Mouse (Mus musculus) stomach, postnatal 0 days (tissue): Measurements from ENCODE around the gene Ccdc163. TPM values are rescaled to one million over a fixed set of nuclear protein-coding genes. Genes with fewer than 3 reads are reported as not detected.

Experiments
- ATAC-seq: fragments of 200-750 bp; cut with Nextera tagmentation; 2 replicates; pipeline ENCODE4 v1.8.0; 2017; ENCODE audit not compliant: low FRiP score, low TSS enrichment
- DNase-seq: peaks from one replicate; pipeline ENCODE4 v3.0.0-alpha.2; 2016; ENCODE audit warnings: low spot score
- H3K27ac ChIP-seq: fragments of 300-500 bp; sonication (generic); replicated peaks from 2 replicates; pipeline ENCODE4 v1.5.1; 2014; ENCODE audit warnings: mild to moderate bottlenecking, control low read depth
- H3K27me3 ChIP-seq: fragments of 300-500 bp; sonication (generic); 2 replicates; pipeline ENCODE4 v1.6.1; 2014; ENCODE audit warnings: low read length; ENCODE audit not compliant: control insufficient read depth, insufficient read depth
- H3K36me3 ChIP-seq: fragments of 300-500 bp; sonication (generic); 2 replicates; pipeline ENCODE4 v1.6.1; 2014; ENCODE audit warnings: low read length, mixed read lengths; ENCODE audit not compliant: control insufficient read depth, insufficient read depth
- H3K4me1 ChIP-seq: fragments of 300-500 bp; sonication (generic); replicated peaks from 2 replicates; pipeline ENCODE4 v1.6.1; 2014; ENCODE audit warnings: antibody characterized with exemption; ENCODE audit not compliant: control insufficient read depth, insufficient read depth
- H3K4me2 ChIP-seq: fragments of 300-500 bp; sonication (generic); replicated peaks from 2 replicates; pipeline ENCODE4 v1.6.1; 2014; ENCODE audit warnings: low read depth, mild to moderate bottlenecking, control low read depth, moderate library complexity
- H3K4me3 ChIP-seq: fragments of 300-500 bp; sonication (generic); 2 replicates; pipeline ENCODE4 v1.5.1; 2014; ENCODE audit warnings: low read depth, low read length, control low read depth
- H3K9ac ChIP-seq: fragments of 300-500 bp; sonication (generic); 2 replicates; pipeline ENCODE4 v1.6.1; 2014; ENCODE audit warnings: mild to moderate bottlenecking, low read length, control low read depth, mixed read lengths
- H3K9me3 ChIP-seq: fragments of 300-500 bp; sonication (generic); 2 replicates; pipeline ENCODE4 v1.6.1; 2016; ENCODE audit warnings: low read length; ENCODE audit not compliant: control insufficient read depth
- CTCF ChIP-seq: IDR thresholded peaks from 2 replicates; pipeline ENCODE4 v1.5.1; 2016; ENCODE audit warnings: antibody characterized with exemption, low read depth, mild to moderate bottlenecking, moderate library complexity
- EP300 ChIP-seq: optimal IDR thresholded peaks from 2 replicates; pipeline ENCODE3; 2016; ENCODE audit warnings: antibody characterized with exemption
- WGBS: fragments of 180-500 bp; shearing (Covaris S2); extraction: QIAGEN DNeasy Blood & Tissue Kit; methylation state at CpG from one replicate; pipeline ENCODE4 v1.1.7; 2014; 5-methylcytosine and 5-hydroxymethylcytosine counted together
- polyA plus RNA-seq: library from polyadenylated mRNA; unstranded; fragments of >200 nt; fragmentation: Nextera tagmentation; extraction: Ambion mirVana; gene quantifications from 2 replicates; pipeline ENCODE4 v1.2.1, GENCODE M21; 2015

The Ccdc163 gene
- polyA plus RNA-seq, 1 experiment from 2014 or later = 9.8 TPM

- Histone ChIP-seq H3K27ac (no peak overlapping the region), H3K9me3 (no peaks in the 10 kb centered on the region), H3K36me3 (no peaks in the 10 kb centered on the region), H3K27me3 (no peaks in the 10 kb centered on the region), H3K4me2 (no peak overlapping the region), H3K4me1 (no peaks in the 10 kb centered on the region), H3K4me3 (no peak overlapping the region), H3K9ac (no peak overlapping the region)
- ATAC-seq = peak; percentile 32; the same call in 1 of the 2 replicates
- WGBS = 42% methylated on average over 1 of the region's 1 CpGs
- no peak for TF ChIP-seq EP300
- TF ChIP-seq CTCF = no peak
- no peak for DNase-seq
Observed at GRCm38 (mm10) chr4:116796442-116797110, 88.3 kb downstream of the Ccdc163 start.

DNA sequence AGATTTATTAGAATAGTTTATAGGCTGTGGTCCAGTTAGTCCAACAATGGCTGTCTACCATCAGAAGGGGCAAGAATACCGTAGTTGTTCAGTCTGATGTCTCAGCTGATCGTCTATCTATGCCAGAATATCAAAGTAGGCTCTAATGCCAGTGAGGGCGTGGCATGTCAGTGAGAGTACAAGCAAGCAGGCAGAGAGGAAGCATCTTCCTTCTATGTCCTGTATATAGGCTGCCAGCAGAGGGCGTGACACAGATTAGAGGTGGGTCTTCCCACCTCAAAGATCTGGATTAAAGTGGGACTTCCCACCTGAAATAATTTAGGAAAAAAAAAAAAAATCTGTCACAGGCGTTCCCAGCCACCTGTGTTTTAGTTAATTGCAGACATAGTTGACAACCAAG lies 91.6 kb downstream of the Ccdc163 start:
- no peaks in the 10 kb centered on the region for H3K27me3 ChIP-seq
- H3K4me1 ChIP-seq = no peaks in the 10 kb centered on the region
- WGBS = 35% methylated on average over 5 of the region's 5 CpGs
- no peak overlapping the region for H3K27ac ChIP-seq
- ATAC-seq = no peak
- H3K9ac ChIP-seq = no peak overlapping the region
- peaks cover 19% of the 10 kb centered on the region for H3K36me3 ChIP-seq
- H3K4me2 ChIP-seq = no peak overlapping the region
- no peak for TF ChIP-seq EP300
- peak; percentile 62 for TF ChIP-seq CTCF
- DNase-seq = no peak
- no peaks in the 10 kb centered on the region for H3K9me3 ChIP-seq
- H3K4me3 ChIP-seq = no peak overlapping the region

Other genes starting within 250 kb of the Ccdc163 start
- 5.0 and 5.1 TPM in 2 replicates for gene Mast2, start 244.3 kb upstream of the Ccdc163 start, polyA plus RNA-seq
- 8.2 and 8.4 TPM in 2 replicates for gene Ipp, start 201.0 kb upstream of the Ccdc163 start, polyA plus RNA-seq
- gene Tmem69, start 152.6 kb upstream of the Ccdc163 start, polyA plus RNA-seq = 15.7 and 16.6 TPM in 2 replicates
- 22.4 and 23.6 TPM in 2 replicates for gene Gpbp1l1, start 150.9 kb upstream of the Ccdc163 start, polyA plus RNA-seq
- gene Ccdc17, start 111.9 kb upstream of the Ccdc163 start, polyA plus RNA-seq = 4.7 and 5.3 TPM in 2 replicates
- 32.9 TPM in 2 replicates for gene Nasp, start 80.6 kb upstream of the Ccdc163 start, polyA plus RNA-seq
- gene Akr1a1, start 56.8 kb upstream of the Ccdc163 start, polyA plus RNA-seq = 755 and 765 TPM in 2 replicates
- 1,868 and 2,021 TPM in 2 replicates for gene Prdx1, start 23.0 kb upstream of the Ccdc163 start, polyA plus RNA-seq
- 9.8 and 11.8 TPM in 2 replicates for gene Mmachc, start 103 bp upstream of the Ccdc163 start, polyA plus RNA-seq
- 2.3 and 2.6 TPM in 2 replicates for gene Tesk2, start 12.4 kb downstream of the Ccdc163 start, polyA plus RNA-seq
- gene Toe1, start 99.1 kb downstream of the Ccdc163 start, polyA plus RNA-seq = 16.0 and 17.3 TPM in 2 replicates
- 3.1 and 3.9 TPM in 2 replicates for gene Mutyh, start 99.2 kb downstream of the Ccdc163 start, polyA plus RNA-seq
- gene Hpdl, start 113.2 kb downstream of the Ccdc163 start, polyA plus RNA-seq = 0.51 and 0.85 TPM in 2 replicates
- gene Zswim5, start 168.9 kb downstream of the Ccdc163 start, polyA plus RNA-seq = 0.04 and 0.06 TPM in 2 replicates